Mouse (Mus musculus) lung, embryonic 14.5 days (tissue): ENCODE data around the gene Gm20388. TPM values are rescaled to one million over a fixed set of nuclear protein-coding genes. Genes with fewer than 3 reads are reported as not detected.

ENCODE experiments used
- ATAC-seq: fragments of 200-750 bp; cut with Nextera tagmentation; 2 replicates; pipeline ENCODE4 v1.8.0; 2017; ENCODE audit warnings: mild to moderate bottlenecking, moderate TSS enrichment, moderate library complexity; ENCODE audit not compliant: insufficient read depth
- DNase-seq: peaks from one replicate; pipeline ENCODE4 v3.0.0-alpha.2; 2015
- H3K27ac ChIP-seq: fragments of 300-500 bp; sonication (generic); 2 replicates; pipeline ENCODE4 v1.5.1; 2014; ENCODE audit warnings: low read depth, mild to moderate bottlenecking, moderate library complexity
- H3K27me3 ChIP-seq: fragments of 300-500 bp; sonication (generic); 2 replicates; pipeline ENCODE4 v1.6.1; 2014; ENCODE audit warnings: low read length, control low read depth; ENCODE audit not compliant: insufficient read depth
- H3K36me3 ChIP-seq: fragments of 300-500 bp; sonication (generic); 2 replicates; pipeline ENCODE4 v1.6.1; 2014; ENCODE audit warnings: control low read depth; ENCODE audit not compliant: insufficient read depth
- H3K4me1 ChIP-seq: fragments of 300-500 bp; sonication (generic); 2 replicates; pipeline ENCODE4 v1.6.1; 2014; ENCODE audit warnings: antibody characterized with exemption, control low read depth; ENCODE audit not compliant: insufficient read depth
- H3K4me2 ChIP-seq: fragments of 300-500 bp; sonication (generic); 2 replicates; pipeline ENCODE4 v1.6.1; 2014; ENCODE audit warnings: mild to moderate bottlenecking
- H3K4me3 ChIP-seq: fragments of 300-500 bp; sonication (generic); 2 replicates; pipeline ENCODE4 v1.5.1; 2014; ENCODE audit warnings: low read depth, low read length
- H3K9ac ChIP-seq: fragments of 300-500 bp; sonication (generic); 2 replicates; pipeline ENCODE4 v1.6.1; 2014
- H3K9me3 ChIP-seq: fragments of 300-500 bp; sonication (generic); 2 replicates; pipeline ENCODE4 v1.6.1; 2016; ENCODE audit warnings: low read depth, low read length, control low read depth
- CTCF ChIP-seq: IDR thresholded peaks from 2 replicates; pipeline ENCODE4 v1.5.1; 2016; ENCODE audit warnings: antibody characterized with exemption, low read depth
- WGBS: fragments of 180-500 bp; shearing (Covaris S2); extraction: QIAGEN DNeasy Blood & Tissue Kit; methylation state at CpG from one replicate; pipeline ENCODE4 v1.1.7; 2014; 5-methylcytosine and 5-hydroxymethylcytosine counted together
- polyA plus RNA-seq: library from polyadenylated mRNA; unstranded; fragments of >200 nt; fragmentation: Nextera tagmentation; extraction: Ambion mirVana; gene quantifications from 2 replicates; pipeline ENCODE4 v1.2.1, GENCODE M21; 2014

Gm20388 gene
- polyA plus RNA-seq, 1 experiment from 2014 or later: not detected

DNA sequence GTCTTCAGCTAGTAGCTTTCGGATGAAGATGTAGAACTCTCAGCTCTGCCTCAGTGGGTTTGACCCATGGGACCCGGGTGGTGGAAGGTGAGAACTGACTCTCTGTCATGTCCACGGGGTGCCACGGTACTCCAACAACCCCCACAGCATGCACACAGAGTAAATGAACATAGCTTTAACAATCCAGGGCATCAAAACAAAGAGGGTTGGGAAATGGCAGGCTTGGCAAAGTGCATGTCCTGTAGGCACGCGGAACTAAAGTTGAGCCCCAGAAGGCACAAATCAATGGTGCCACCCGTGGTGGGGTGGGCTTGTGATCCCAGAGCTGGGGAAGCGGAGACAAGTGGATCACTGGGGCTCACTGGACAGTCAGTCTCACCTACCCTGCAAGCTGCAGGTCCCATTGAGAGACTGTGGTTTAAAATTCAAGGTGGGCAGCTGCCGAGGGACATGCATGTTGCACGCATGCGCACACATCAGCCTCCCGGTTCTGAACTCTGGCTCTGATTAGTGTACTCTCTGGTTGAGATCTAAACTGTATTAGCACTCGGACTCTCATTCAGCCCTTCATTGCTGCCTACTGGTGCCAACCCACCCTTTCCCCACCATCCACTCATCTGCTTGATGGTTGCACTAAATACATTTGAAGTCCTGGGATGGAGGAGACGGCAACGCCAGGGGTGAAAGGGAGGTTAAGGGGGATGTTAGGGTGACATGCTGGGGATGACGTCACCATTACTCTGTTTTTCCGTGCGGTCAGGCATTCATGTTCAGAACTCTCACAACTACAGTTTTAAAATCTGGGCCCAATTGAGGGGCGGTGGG lies 2037.9 kb downstream of the Gm20388 start:
- H3K36me3 ChIP-seq: peaks cover 13% of the 10 kb centered on the region; the same call in 1 of the 2 replicates
- H3K4me1 ChIP-seq: peaks cover 26% of the 10 kb centered on the region
- peak overlapping the region; percentile 37 for H3K4me3 ChIP-seq
- H3K4me2 ChIP-seq: peak overlapping the region; percentile 78
- WGBS: 59% methylated on average over 19 of the region's 19 CpGs
- DNase-seq: no peak
- no peak for ATAC-seq
- H3K27ac ChIP-seq: peak overlapping the region; percentile 91
- H3K9me3 ChIP-seq: no peaks in the 10 kb centered on the region
- H3K27me3 ChIP-seq: no peaks in the 10 kb centered on the region
- no peak for TF ChIP-seq CTCF
- peak overlapping the region; percentile 59 for H3K9ac ChIP-seq

DNA sequence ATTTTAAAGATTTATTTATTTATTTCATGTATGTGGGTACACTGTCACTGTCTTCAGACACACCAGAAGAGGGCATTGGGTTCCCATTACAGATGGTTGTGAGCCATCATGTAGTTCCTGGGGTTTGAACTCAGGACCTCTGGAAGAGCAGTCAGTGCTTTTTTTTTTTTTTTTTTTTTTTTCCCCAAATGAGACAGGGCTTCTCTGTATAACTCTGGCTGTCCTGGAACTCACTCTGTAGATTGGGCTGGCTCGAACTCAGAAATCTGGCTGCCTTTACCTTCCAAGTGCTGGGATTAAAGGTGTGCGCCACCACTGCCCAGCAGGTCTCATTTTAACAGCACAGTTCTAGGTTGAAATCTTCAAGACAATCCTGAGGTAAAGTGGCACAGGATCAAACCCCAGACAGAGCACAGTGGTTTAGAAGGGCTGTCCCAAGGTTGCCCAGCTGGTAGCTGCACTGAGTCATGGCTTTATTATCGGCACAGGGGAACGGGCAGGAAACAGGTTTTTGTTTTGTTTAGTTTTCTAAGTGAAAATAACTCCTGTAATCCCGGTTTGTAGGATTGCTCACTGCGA lies 2038.7 kb downstream of the Gm20388 start, which contains the start of gene Banp:
Gene Banp (plus strand): TSS at position 529 of the 579 bp plus-strand sequence.
- ATAC-seq (no peak), DNase-seq (no peak)
- no peak for TF ChIP-seq CTCF
- WGBS: 59% methylated on average over 6 of the region's 6 CpGs
- peak within 1 kb of the TSS; percentile 96 for H3K27ac ChIP-seq
- peak within 1 kb of the TSS; percentile 80 for H3K4me2 ChIP-seq
- H3K9ac ChIP-seq: peak within 1 kb of the TSS; percentile 98
- H3K4me1 ChIP-seq: peaks cover 26% of the 10 kb centered on the region
- peak within 1 kb of the TSS; percentile 95 for H3K4me3 ChIP-seq
- H3K36me3 ChIP-seq: peaks cover 21% of the 10 kb centered on the region
- no peaks in the 10 kb centered on the region for H3K27me3 ChIP-seq
- H3K9me3 ChIP-seq: no peaks in the 10 kb centered on the region

DNA sequence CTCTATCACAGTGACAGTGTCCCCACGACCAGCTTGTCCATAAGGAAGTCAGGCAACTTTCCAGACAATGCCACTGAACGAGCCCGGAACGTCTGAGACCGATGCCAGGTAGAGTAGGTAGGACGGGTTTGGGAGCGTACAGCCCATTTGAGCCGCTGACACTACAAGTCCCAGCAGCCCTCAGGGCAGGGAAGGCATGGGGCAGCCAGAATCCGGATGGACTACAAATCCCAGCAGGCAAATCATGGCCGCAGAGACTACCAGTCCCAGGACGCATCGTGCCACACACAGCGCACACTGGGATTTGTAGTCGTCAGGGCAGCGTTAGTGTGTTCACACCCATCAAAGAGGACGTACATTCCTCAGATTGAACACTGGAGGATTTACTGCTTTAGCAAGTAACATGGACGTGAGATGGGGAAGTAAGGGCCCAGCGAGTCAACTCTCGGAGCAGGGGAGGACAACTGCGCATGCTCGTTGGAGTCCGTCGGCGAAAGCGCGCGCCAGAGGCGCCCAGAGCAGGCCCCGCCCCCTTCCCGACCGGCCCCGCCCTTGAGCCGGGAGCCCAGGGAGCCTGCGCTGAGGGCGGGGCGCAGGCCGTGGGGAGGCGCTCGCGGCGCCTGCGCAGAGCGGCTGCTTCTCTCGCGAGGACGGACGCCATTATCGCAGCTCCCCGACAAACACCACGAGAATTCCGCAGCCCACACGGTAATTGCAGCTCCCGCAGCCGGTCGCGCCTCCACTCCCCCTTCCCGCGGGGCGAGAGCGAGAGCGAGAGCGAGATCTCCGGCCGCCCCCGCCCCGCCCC lies 2039.5 kb downstream of the Gm20388 start:
- H3K9me3 ChIP-seq: no peaks in the 10 kb centered on the region
- H3K27ac ChIP-seq: peak overlapping the region; percentile 96
- H3K4me1 ChIP-seq: peaks cover 26% of the 10 kb centered on the region
- no peak for TF ChIP-seq CTCF
- no peaks in the 10 kb centered on the region for H3K27me3 ChIP-seq
- H3K4me3 ChIP-seq: peak overlapping the region; percentile 95
- DNase-seq (peak; percentile 99), ATAC-seq (peak; percentile 95)
- H3K9ac ChIP-seq: peak overlapping the region; percentile 98
- H3K36me3 ChIP-seq: peaks cover 29% of the 10 kb centered on the region
- H3K4me2 ChIP-seq: peak overlapping the region; percentile 80
- under 1% methylated on average over 59 of the region's 66 CpGs for WGBS

DNA sequence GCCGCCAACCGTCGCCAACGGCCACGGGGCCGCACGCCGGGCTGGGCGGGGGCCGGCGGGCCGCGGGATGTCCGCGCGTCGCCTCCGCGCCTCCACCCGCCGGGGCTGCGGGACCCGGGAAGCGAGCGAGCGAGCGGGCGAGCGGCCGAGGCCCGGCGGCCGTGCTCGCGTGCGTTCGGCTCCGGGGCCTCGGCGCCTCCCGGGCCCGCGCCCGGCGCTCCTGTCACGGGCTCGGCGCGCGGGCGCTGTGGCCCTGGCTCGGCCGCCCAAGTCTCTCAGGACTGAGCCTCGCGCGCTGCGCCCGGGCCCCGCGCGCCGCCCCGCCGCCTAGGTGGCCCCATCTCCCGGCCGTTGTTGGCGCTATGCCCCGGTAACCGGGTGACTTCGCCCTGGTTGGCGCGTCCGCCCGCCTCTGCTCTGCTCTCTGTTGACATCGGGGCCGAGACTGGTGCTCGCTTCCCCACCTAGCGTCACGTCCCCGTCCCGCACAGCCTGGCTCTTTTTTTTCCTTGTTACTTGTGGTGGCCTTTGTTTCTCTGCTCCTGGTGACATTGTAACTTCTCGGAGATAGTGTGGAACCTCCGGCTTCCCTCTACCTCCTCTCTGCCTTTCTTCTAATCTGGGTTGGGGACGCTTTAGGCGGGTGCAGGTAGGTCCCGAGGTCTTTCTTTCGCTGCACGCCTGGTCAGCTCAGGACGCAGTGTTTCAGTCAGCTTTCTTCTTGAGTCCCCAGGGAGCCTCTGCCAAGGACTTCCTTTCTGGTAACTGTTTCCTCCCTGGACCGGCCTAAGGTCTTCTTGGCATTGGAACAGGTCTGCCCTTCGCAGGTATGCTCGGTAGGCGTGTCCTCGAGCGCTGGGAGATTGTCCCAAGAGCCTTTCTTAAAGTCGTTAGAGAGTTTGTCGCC lies 2040.4 kb downstream of the Gm20388 start:
- peak; percentile 74 for DNase-seq
- WGBS: under 1% methylated on average over 86 of the region's 97 CpGs
- no peaks in the 10 kb centered on the region for H3K27me3 ChIP-seq
- H3K36me3 ChIP-seq: peaks cover 38% of the 10 kb centered on the region
- peak overlapping the region; percentile 98 for H3K9ac ChIP-seq
- H3K4me1 ChIP-seq: peaks cover 26% of the 10 kb centered on the region
- TF ChIP-seq CTCF: peak; percentile 31
- H3K4me2 ChIP-seq: peak overlapping the region; percentile 80
- H3K9me3 ChIP-seq: no peaks in the 10 kb centered on the region
- peak overlapping the region; percentile 95 for H3K4me3 ChIP-seq
- peak overlapping the region; percentile 96 for H3K27ac ChIP-seq
- ATAC-seq: peak; percentile 3

DNA sequence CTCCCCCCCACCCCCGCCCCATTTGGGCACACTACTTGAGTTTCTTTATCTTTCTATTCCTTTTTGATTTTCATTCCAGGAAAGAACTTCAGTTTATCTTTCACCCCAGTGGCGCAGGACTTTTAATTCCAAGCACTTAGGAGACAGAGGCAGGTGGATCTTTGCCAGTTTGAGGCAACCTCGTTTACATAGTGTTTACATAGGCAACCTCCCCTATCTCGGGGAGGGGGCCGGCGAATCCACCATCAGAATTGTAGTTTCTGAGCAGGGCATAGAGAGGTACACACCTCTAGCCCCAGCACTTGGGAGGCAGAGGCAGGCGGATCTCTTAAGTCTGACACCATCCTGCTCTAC lies 2041.0 kb downstream of the Gm20388 start:
- peaks cover 26% of the 10 kb centered on the region for H3K4me1 ChIP-seq
- peak overlapping the region; percentile 96; the same call in 1 of the 2 replicates for H3K27ac ChIP-seq
- DNase-seq (no peak), ATAC-seq (no peak)
- H3K36me3 ChIP-seq: peaks cover 42% of the 10 kb centered on the region
- TF ChIP-seq CTCF: no peak
- no peaks in the 10 kb centered on the region for H3K27me3 ChIP-seq
- WGBS: 21% methylated on average over 7 of the region's 7 CpGs
- peak overlapping the region; percentile 80 for H3K4me2 ChIP-seq
- H3K9ac ChIP-seq: peak overlapping the region; percentile 98
- peak overlapping the region; percentile 95 for H3K4me3 ChIP-seq
- H3K9me3 ChIP-seq: no peaks in the 10 kb centered on the region

DNA sequence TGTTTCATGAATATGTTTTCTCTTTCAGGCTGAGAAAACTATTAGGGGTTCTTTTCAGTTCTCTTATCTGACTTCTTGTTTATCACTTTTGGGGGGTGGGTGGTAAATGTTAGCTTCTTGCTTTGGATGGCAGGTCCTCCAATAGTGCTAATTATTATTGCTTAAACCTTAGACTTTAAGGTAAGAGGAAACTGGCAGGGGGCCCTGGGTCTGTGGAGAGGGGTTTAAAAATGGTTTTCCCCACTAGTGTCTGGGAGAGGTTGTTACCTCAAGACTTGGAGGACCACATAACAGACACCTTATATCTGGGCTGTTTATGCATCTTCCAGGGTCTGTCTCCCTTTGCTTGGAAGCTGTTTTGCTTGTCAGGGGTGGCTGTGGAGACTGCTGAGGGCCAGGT lies 2041.5 kb downstream of the Gm20388 start:
- TF ChIP-seq CTCF: no peak
- peak overlapping the region; percentile 3; the same call in 1 of the 2 replicates for H3K9ac ChIP-seq
- H3K36me3 ChIP-seq: peaks cover 42% of the 10 kb centered on the region
- H3K4me2 ChIP-seq: peak overlapping the region; percentile 80
- peaks cover 24% of the 10 kb centered on the region for H3K4me1 ChIP-seq
- no peaks in the 10 kb centered on the region for H3K9me3 ChIP-seq
- no peaks in the 10 kb centered on the region for H3K27me3 ChIP-seq
- H3K4me3 ChIP-seq: peak overlapping the region; percentile 95
- H3K27ac ChIP-seq: no peak overlapping the region
- DNase-seq (no peak), ATAC-seq (no peak)
